Mouse (Mus musculus) hindbrain, embryonic 15.5 days (tissue): Measurements from ENCODE around the gene Adpgk. TPM values are rescaled to one million over a fixed set of nuclear protein-coding genes. Genes with fewer than 3 reads are reported as not detected.
"Not testable (repeated sequence)": the region's sequence is repeated elsewhere in the genome, so short reads cannot be mapped to it uniquely, and the experiment has no call there.

Experiments used
- ATAC-seq: fragments of 200-750 bp; cut with Nextera tagmentation; 2 replicates; pipeline ENCODE4 v1.8.0; 2017; ENCODE audit warnings: low read depth, moderate number of reproducible peaks, moderate TSS enrichment; ENCODE audit not compliant: low FRiP score
- H3K27ac ChIP-seq: fragments of 300-500 bp; sonication (generic); replicated peaks from 2 replicates; pipeline ENCODE4 v1.5.1; 2015; ENCODE audit warnings: mild to moderate bottlenecking, inconsistent platforms
- H3K27me3 ChIP-seq: fragments of 300-500 bp; sonication (generic); 2 replicates; pipeline ENCODE4 v1.6.1; 2015; ENCODE audit warnings: control low read depth, inconsistent platforms
- H3K36me3 ChIP-seq: fragments of 300-500 bp; sonication (generic); 2 replicates; pipeline ENCODE4 v1.6.1; 2015; ENCODE audit warnings: control low read depth, inconsistent platforms
- H3K4me1 ChIP-seq: fragments of 300-500 bp; sonication (generic); replicated peaks from 2 replicates; pipeline ENCODE4 v1.6.1; 2015; ENCODE audit warnings: control low read depth, inconsistent platforms
- H3K4me2 ChIP-seq: fragments of 300-500 bp; sonication (generic); 2 replicates; pipeline ENCODE4 v1.6.1; 2015; ENCODE audit warnings: moderate library complexity, mild to moderate bottlenecking, inconsistent platforms
- H3K4me3 ChIP-seq: fragments of 300-500 bp; sonication (generic); 2 replicates; pipeline ENCODE4 v1.5.1; 2015; ENCODE audit warnings: mild to moderate bottlenecking, inconsistent platforms
- H3K9ac ChIP-seq: fragments of 300-500 bp; sonication (generic); 2 replicates; pipeline ENCODE4 v1.6.1; 2015; ENCODE audit warnings: inconsistent platforms
- H3K9me3 ChIP-seq: fragments of 300-500 bp; sonication (generic); 2 replicates; pipeline ENCODE4 v1.6.1; 2016; ENCODE audit warnings: control low read depth, inconsistent platforms
- WGBS: fragments of 180-500 bp; shearing (Covaris S2); methylation state at CpG from one replicate; pipeline ENCODE4 v1.1.7; 2015; 5-methylcytosine and 5-hydroxymethylcytosine counted together
- polyA plus RNA-seq: library from polyadenylated mRNA; unstranded; fragments of >200 nt; fragmentation: Nextera tagmentation; extraction: Ambion mirVana; gene quantifications from 2 replicates; pipeline ENCODE4 v1.2.1, GENCODE M21; 2015

The Adpgk gene
- polyA plus RNA-seq, 1 experiment from 2014 or later: 24.9 TPM

- Histone ChIP-seq H3K36me3 (peaks cover 25% of the 10 kb centered on the region), H3K27ac (no peak overlapping the region), H3K4me2 (no peak overlapping the region), H3K9ac (no peak overlapping the region), H3K4me1 (no peaks in the 10 kb centered on the region), H3K4me3 (no peak overlapping the region), H3K27me3 (no peaks in the 10 kb centered on the region), H3K9me3 (no peaks in the 10 kb centered on the region)
- WGBS: 81% methylated on average over 2 of the region's 2 CpGs
- no peak for ATAC-seq
Observed at GRCm38 (mm10) chr9:59346176-59346575, 54.8 kb downstream of the Adpgk start.

- 10% methylated on average over 15 of the region's 15 CpGs for WGBS
- Histone ChIP-seq H3K4me1 (peaks cover 13% of the 10 kb centered on the region; the same call in 1 of the 2 replicates), H3K4me2 (peak overlapping the region; percentile 59), H3K9ac (peak overlapping the region; percentile 83), H3K9me3 (no peaks in the 10 kb centered on the region), H3K27me3 (no peaks in the 10 kb centered on the region), H3K27ac (peak overlapping the region; percentile 88), H3K36me3 (no peaks in the 10 kb centered on the region), H3K4me3 (peak overlapping the region; percentile 77)
- ATAC-seq: no peak; the same call in 1 of the 2 replicates
Observed at GRCm38 (mm10) chr9:59352586-59353252, 61.4 kb downstream of the Adpgk start.

- ATAC-seq: peak; percentile 95
- Histone ChIP-seq H3K27me3 (no peaks in the 10 kb centered on the region), H3K9ac (peak within 1 kb of the TSS; percentile 83), H3K4me2 (peak within 1 kb of the TSS; percentile 59), H3K4me3 (peak within 1 kb of the TSS; percentile 77), H3K36me3 (no peaks in the 10 kb centered on the region), H3K9me3 (no peaks in the 10 kb centered on the region), H3K4me1 (peaks cover 13% of the 10 kb centered on the region; the same call in 1 of the 2 replicates), H3K27ac (peak within 1 kb of the TSS; percentile 88)
- under 1% methylated on average over 24 of the region's 32 CpGs for WGBS
Observed at GRCm38 (mm10) chr9:59353253-59353639, 61.9 kb downstream of the Adpgk start, which contains the start of gene Bbs4. TSS of gene Bbs4 (minus strand) at chr9:59353508.

- not testable (repeated sequence) for H3K4me2 ChIP-seq, H3K4me1 ChIP-seq, H3K27me3 ChIP-seq, H3K36me3 ChIP-seq, H3K9ac ChIP-seq, H3K9me3 ChIP-seq, ATAC-seq, H3K4me3 ChIP-seq, H3K27ac ChIP-seq
- WGBS: 61% methylated on average over 1 of the region's 1 CpGs
Observed at GRCm38 (mm10) chr9:59358041-59358440, 66.7 kb downstream of the Adpgk start.

GRCm38 (mm10) chr9:59360487-59360886, 69.1 kb downstream of the Adpgk start:
- WGBS: 40% methylated on average over 1 of the region's 3 CpGs
- not testable (repeated sequence) for H3K27me3 ChIP-seq, H3K4me3 ChIP-seq, ATAC-seq, H3K4me2 ChIP-seq, H3K4me1 ChIP-seq, H3K9me3 ChIP-seq, H3K36me3 ChIP-seq, H3K9ac ChIP-seq, H3K27ac ChIP-seq

- H3K9me3 ChIP-seq: no peaks in the 10 kb centered on the region
- no peaks in the 10 kb centered on the region for H3K36me3 ChIP-seq
- H3K4me3 ChIP-seq: no peak overlapping the region
- no peak overlapping the region for H3K4me2 ChIP-seq
- 86% methylated on average over 5 of the region's 5 CpGs for WGBS
- ATAC-seq: no peak
- H3K27me3 ChIP-seq: no peaks in the 10 kb centered on the region
- H3K4me1 ChIP-seq: no peaks in the 10 kb centered on the region
- no peak overlapping the region for H3K27ac ChIP-seq
- no peak overlapping the region for H3K9ac ChIP-seq
Observed at GRCm38 (mm10) chr9:59369220-59369619, 77.9 kb downstream of the Adpgk start.

GRCm38 (mm10) chr9:59369646-59370045, 78.3 kb downstream of the Adpgk start:
- Histone ChIP-seq H3K9ac (no peak overlapping the region), H3K27ac (no peak overlapping the region), H3K4me3 (no peak overlapping the region), H3K9me3 (no peaks in the 10 kb centered on the region), H3K36me3 (no peaks in the 10 kb centered on the region), H3K27me3 (no peaks in the 10 kb centered on the region), H3K4me1 (no peaks in the 10 kb centered on the region), H3K4me2 (no peak overlapping the region)
- WGBS: 91% methylated on average over 9 of the region's 9 CpGs
- no peak for ATAC-seq

Other genes with a start within 250 kb of the Adpgk start
- gene Bbs4, start 62.0 kb downstream of the Adpgk start, polyA plus RNA-seq: 40.9 and 44.2 TPM in 2 replicates
- gene Arih1, start 195.1 kb downstream of the Adpgk start, polyA plus RNA-seq: 16.9 and 17.2 TPM in 2 replicates
- 61.2 and 64.2 TPM in 2 replicates for gene Hexa, start 248.0 kb downstream of the Adpgk start, polyA plus RNA-seq
- 0.88 and 1.5 TPM in 2 replicates for gene Tmem202, start 248.3 kb downstream of the Adpgk start, polyA plus RNA-seq